Mouse (Mus musculus) myocyte (in vitro differentiated cells): ENCODE measurements around the gene Rxfp4. TPM values are rescaled to one million over a fixed set of nuclear protein-coding genes. Genes with fewer than 3 reads are reported as not detected.

Source experiments
- H3K27me3 ChIP-seq: one replicate; pipeline ENCODE4 v1.6.1; 2011; ENCODE audit not compliant: control insufficient read depth, insufficient read depth, insufficient read length
- H3K36me3 ChIP-seq: one replicate; pipeline ENCODE4 v1.6.1; 2011; ENCODE audit not compliant: control insufficient read depth, insufficient read depth
- H3K4me2 ChIP-seq: one replicate; pipeline ENCODE4 v1.6.1; 2011; ENCODE audit warnings: low read depth, control low read depth
- H3K4me3 ChIP-seq: one replicate; pipeline ENCODE4 v1.5.1; 2011; ENCODE audit warnings: mild to moderate bottlenecking, control low read depth, moderate library complexity
- H3K79me2 ChIP-seq: one replicate; pipeline ENCODE4 v1.6.1; 2011; ENCODE audit not compliant: control insufficient read depth, insufficient read depth
- H3ac ChIP-seq: one replicate; pipeline ENCODE4 v1.6.1; 2011; ENCODE audit not compliant: control insufficient read depth, insufficient read length
- CEBPB ChIP-seq: IDR thresholded peaks from 2 replicates; pipeline ENCODE4 v1.6.1; 2011; ENCODE audit warnings: mild to moderate bottlenecking, moderate library complexity; ENCODE audit not compliant: poor library complexity, insufficient read depth, severe bottlenecking
- E2F4 ChIP-seq: IDR thresholded peaks from one replicate; pipeline ENCODE4 v1.6.1; 2011; ENCODE audit warnings: mild to moderate bottlenecking, control low read depth, moderate library complexity; ENCODE audit not compliant: insufficient read depth
- MAX ChIP-seq: IDR thresholded peaks from one replicate; pipeline ENCODE4 v1.6.1; 2011; ENCODE audit warnings: low read depth, mild to moderate bottlenecking, control low read depth
- MYOD1 ChIP-seq, 3 experiments: IDR thresholded peaks; one replicate each; pipeline ENCODE4 v1.6.1; 2011; ENCODE audit warnings: control low read depth in 2 of 3, low read depth in 2 of 3, mild to moderate bottlenecking in 2 of 3, moderate library complexity in 1 of 3; ENCODE audit not compliant: insufficient read length in 2 of 3, control insufficient read depth in 1 of 3
- MYOG ChIP-seq, 3 experiments: IDR thresholded peaks; one replicate each; pipeline ENCODE4 v1.6.1; 2011; ENCODE audit warnings: control low read depth in 2 of 3, low read depth in 2 of 3, mild to moderate bottlenecking in 2 of 3; ENCODE audit not compliant: insufficient read length in 2 of 3, control insufficient read depth in 1 of 3, insufficient read depth in 1 of 3
- POLR2A ChIP-seq: IDR thresholded peaks from one replicate; pipeline ENCODE4 v1.6.1; 2011; ENCODE audit warnings: low read depth, mild to moderate bottlenecking, control low read depth, moderate library complexity; ENCODE audit not compliant: insufficient read length
- POLR2AphosphoS2 ChIP-seq: IDR thresholded peaks from one replicate; pipeline ENCODE4 v1.6.1; 2011; ENCODE audit warnings: low read depth, control low read depth; ENCODE audit not compliant: insufficient read length
- REST ChIP-seq: IDR thresholded peaks from one replicate; pipeline ENCODE4 v1.6.1; 2011; ENCODE audit warnings: mild to moderate bottlenecking, control low read depth, moderate library complexity; ENCODE audit not compliant: insufficient read depth, insufficient read length
- SRF ChIP-seq: IDR thresholded peaks from one replicate; pipeline ENCODE4 v1.6.1; 2011; ENCODE audit warnings: low read depth; ENCODE audit not compliant: control insufficient read depth, insufficient read length
- TCF12 ChIP-seq: IDR thresholded peaks from one replicate; pipeline ENCODE4 v1.6.1; 2011; ENCODE audit warnings: mild to moderate bottlenecking, control low read depth; ENCODE audit not compliant: poor library complexity, insufficient read depth, severe bottlenecking
- TCF3 ChIP-seq: IDR thresholded peaks from one replicate; pipeline ENCODE4 v1.6.1; 2011; ENCODE audit warnings: low read depth, control low read depth; ENCODE audit not compliant: insufficient read length
- USF1 ChIP-seq: IDR thresholded peaks from one replicate; pipeline ENCODE4 v1.6.1; 2011; ENCODE audit warnings: low read depth, mild to moderate bottlenecking, control low read depth, moderate library complexity
- polyA plus RNA-seq: library from polyadenylated mRNA; unstranded; fragments of >200 nt; fragmentation: generic; extraction: Trizol; gene quantifications from one replicate; pipeline ENCODE4 v1.2.1, GENCODE M21; 2012; ENCODE audit warnings: missing spikeins

The Rxfp4 gene
- polyA plus RNA-seq, 1 experiment = not detected

- no peaks in the 10 kb centered on the region for H3K27me3 ChIP-seq
- no peak overlapping the region for H3K4me2 ChIP-seq
- H3ac ChIP-seq = no peak overlapping the region
- H3K79me2 ChIP-seq = no peaks in the 10 kb centered on the region
- no peak overlapping the region for H3K4me3 ChIP-seq
- no peak for TF ChIP-seq E2F4
- no peak for TF ChIP-seq TCF3
- H3K36me3 ChIP-seq = no peaks in the 10 kb centered on the region
These were observed 11.2 kb upstream of the Rxfp4 start for GRCm38 (mm10) chr3:88664095-88664494.

GRCm38 (mm10) chr3:88659798-88660197 lies 6.9 kb upstream of the Rxfp4 start:
- no peak overlapping the region for H3K4me2 ChIP-seq
- TF ChIP-seq REST (peak; percentile 38), CEBPB (no peak), TCF3 (no peak), MYOG (IDR thresholded peaks at IDR 0.05; ENCODE audit: control insufficient read depth in 1 of 3, insufficient read depth in 1 of 3, insufficient read length in 2 of 3, low read depth in 2 of 3) (no peak), MYOD1 (IDR thresholded peaks at IDR 0.05; ENCODE audit: control insufficient read depth in 1 of 3, insufficient read length in 2 of 3, low read depth in 2 of 3) (no peak), POLR2AphosphoS2 (no peak), E2F4 (no peak), MAX (no peak), SRF (no peak), USF1 (peak; percentile 74), TCF12 (no peak), POLR2A (no peak)
- H3K27me3 ChIP-seq = no peaks in the 10 kb centered on the region
- no peak overlapping the region for H3K4me3 ChIP-seq
- no peaks in the 10 kb centered on the region for H3K79me2 ChIP-seq
- no peaks in the 10 kb centered on the region for H3K36me3 ChIP-seq
- no peak overlapping the region for H3ac ChIP-seq

- no peak for TF ChIP-seq MYOG (IDR thresholded peaks at IDR 0.05; ENCODE audit: control insufficient read depth in 1 of 3, insufficient read depth in 1 of 3, insufficient read length in 2 of 3, low read depth in 2 of 3)
- no peak for TF ChIP-seq POLR2A
- Histone ChIP-seq H3K4me3 (no peak overlapping the region), H3K36me3 (no peaks in the 10 kb centered on the region), H3K27me3 (no peaks in the 10 kb centered on the region), H3K79me2 (no peaks in the 10 kb centered on the region), H3ac (no peak overlapping the region), H3K4me2 (no peak overlapping the region)
These were observed 5.6 kb upstream of the Rxfp4 start for GRCm38 (mm10) chr3:88658441-88659127.

- TF ChIP-seq TCF3 = no peak
- no peak for TF ChIP-seq TCF12
- no peak for TF ChIP-seq MAX
- TF ChIP-seq SRF = no peak
- TF ChIP-seq E2F4 = no peak
- TF ChIP-seq MYOD1 (IDR thresholded peaks at IDR 0.05; ENCODE audit: control insufficient read depth in 1 of 3, insufficient read length in 2 of 3, low read depth in 2 of 3) = no peak
- TF ChIP-seq POLR2A = no peak
- TF ChIP-seq USF1 = no peak
- TF ChIP-seq MYOG (IDR thresholded peaks at IDR 0.05; ENCODE audit: control insufficient read depth in 1 of 3, insufficient read depth in 1 of 3, insufficient read length in 2 of 3, low read depth in 2 of 3) = no peak
- no peak for TF ChIP-seq REST
- no peak for TF ChIP-seq POLR2AphosphoS2
- TF ChIP-seq CEBPB = no peak
- no peaks in the 10 kb centered on the region for H3K79me2 ChIP-seq
- no peak overlapping the region for H3K4me2 ChIP-seq
- H3K27me3 ChIP-seq = no peaks in the 10 kb centered on the region
- H3ac ChIP-seq = no peak overlapping the region
- no peak overlapping the region for H3K4me3 ChIP-seq
- H3K36me3 ChIP-seq = no peaks in the 10 kb centered on the region
These were observed 2.7 kb upstream of the Rxfp4 start for GRCm38 (mm10) chr3:88655619-88656018.

GRCm38 (mm10) chr3:88654621-88655020 lies 1.7 kb upstream of the Rxfp4 start:
- Histone ChIP-seq H3K4me2 (peak overlapping the region; percentile 30), H3ac (no peak overlapping the region), H3K79me2 (no peaks in the 10 kb centered on the region), H3K36me3 (no peaks in the 10 kb centered on the region), H3K27me3 (no peaks in the 10 kb centered on the region), H3K4me3 (no peak overlapping the region)
- TF ChIP-seq USF1 (no peak), REST (no peak), CEBPB (no peak), MAX (no peak), MYOG (IDR thresholded peaks at IDR 0.05; ENCODE audit: control insufficient read depth in 1 of 3, insufficient read depth in 1 of 3, insufficient read length in 2 of 3, low read depth in 2 of 3) (peak in 1 of 3 experiments; percentile 12), POLR2A (no peak), TCF3 (no peak), MYOD1 (IDR thresholded peaks at IDR 0.05; ENCODE audit: control insufficient read depth in 1 of 3, insufficient read length in 2 of 3, low read depth in 2 of 3) (peak in 2 of 3 experiments; percentile 36 to 49), E2F4 (no peak), SRF (no peak), POLR2AphosphoS2 (no peak), TCF12 (no peak)
